Mouse (Mus musculus): ENCODE data around the gene Crybg2. TPM values are rescaled to one million over a fixed set of nuclear protein-coding genes. Genes with fewer than 3 reads are reported as not detected.

The Crybg2 gene
- polyA plus RNA-seq, 1 experiment from 2014 or later: 3.7 TPM

- DNase-seq (ENCODE audit: low spot score): peak; percentile 57
- Histone ChIP-seq H3K27me3 (ENCODE audit: control insufficient read depth, insufficient read depth, low read length) (no peaks in the 10 kb centered on the region), H3K9me3 (ENCODE audit: control insufficient read depth, low read length) (no peaks in the 10 kb centered on the region), H3K4me2 (ENCODE audit: low read depth, severe bottlenecking) (peak within 1 kb of the TSS; percentile 76), H3K4me3 (ENCODE audit: low read depth, low read length) (peak within 1 kb of the TSS; percentile 30), H3K9ac (ENCODE audit: low read length) (peak within 1 kb of the TSS; percentile 45; the same call in 1 of the 2 replicates), H3K36me3 (ENCODE audit: control insufficient read depth, insufficient read depth, low read length) (no peaks in the 10 kb centered on the region), H3K27ac (replicated peaks; ENCODE audit: low read depth, low read length) (peak within 1 kb of the TSS; percentile 91), H3K4me1 (ENCODE audit: control insufficient read depth, insufficient read depth, low read length) (peaks cover 43% of the 10 kb centered on the region)
- no peak for ATAC-seq (ENCODE audit: insufficient number of reproducible peaks, low FRiP score, low TSS enrichment, low read depth)
- 0% methylated on average over 9 of the region's 9 CpGs for WGBS
These were observed 41.9 kb upstream of the Crybg2 start, which contains the start of gene Lin28a for GRCm38 (mm10) chr4:134018779-134019145. TSS of gene Lin28a (minus strand) at chr4:134018841.

- no peak overlapping the region for H3K9ac ChIP-seq (ENCODE audit: low read length)
- DNase-seq (ENCODE audit: low spot score) (peak; percentile 57), ATAC-seq (ENCODE audit: insufficient number of reproducible peaks, low FRiP score, low TSS enrichment, low read depth) (no peak)
- peak overlapping the region; percentile 30; the same call in 1 of the 2 replicates for H3K4me3 ChIP-seq (ENCODE audit: low read depth, low read length)
- peak overlapping the region; percentile 76; the same call in 1 of the 2 replicates for H3K4me2 ChIP-seq (ENCODE audit: low read depth, severe bottlenecking)
- no peak overlapping the region for H3K27ac ChIP-seq (replicated peaks; ENCODE audit: low read depth, low read length)
- H3K9me3 ChIP-seq (ENCODE audit: control insufficient read depth, low read length): no peaks in the 10 kb centered on the region
- H3K4me1 ChIP-seq (ENCODE audit: control insufficient read depth, insufficient read depth, low read length): peaks cover 43% of the 10 kb centered on the region
- WGBS: 2% methylated on average over 9 of the region's 10 CpGs
- no peaks in the 10 kb centered on the region for H3K36me3 ChIP-seq (ENCODE audit: control insufficient read depth, insufficient read depth, low read length)
- no peaks in the 10 kb centered on the region for H3K27me3 ChIP-seq (ENCODE audit: control insufficient read depth, insufficient read depth, low read length)
These were observed 41.4 kb upstream of the Crybg2 start for GRCm38 (mm10) chr4:134019210-134019609.

GRCm38 (mm10) chr4:134019641-134020351, 40.8 kb upstream of the Crybg2 start:
- DNase-seq (ENCODE audit: low spot score) (peak; percentile 31), ATAC-seq (ENCODE audit: insufficient number of reproducible peaks, low FRiP score, low TSS enrichment, low read depth) (no peak)
- WGBS: 2% methylated on average over 16 of the region's 16 CpGs
- H3K27me3 ChIP-seq (ENCODE audit: control insufficient read depth, insufficient read depth, low read length): no peaks in the 10 kb centered on the region
- no peak overlapping the region for H3K4me3 ChIP-seq (ENCODE audit: low read depth, low read length)
- no peak overlapping the region for H3K9ac ChIP-seq (ENCODE audit: low read length)
- H3K27ac ChIP-seq (replicated peaks; ENCODE audit: low read depth, low read length): no peak overlapping the region
- H3K9me3 ChIP-seq (ENCODE audit: control insufficient read depth, low read length): no peaks in the 10 kb centered on the region
- peaks cover 43% of the 10 kb centered on the region for H3K4me1 ChIP-seq (ENCODE audit: control insufficient read depth, insufficient read depth, low read length)
- H3K36me3 ChIP-seq (ENCODE audit: control insufficient read depth, insufficient read depth, low read length): no peaks in the 10 kb centered on the region
- H3K4me2 ChIP-seq (ENCODE audit: low read depth, severe bottlenecking): peak overlapping the region; percentile 18; the same call in 1 of the 2 replicates

GRCm38 (mm10) chr4:134020621-134021020, 40.0 kb upstream of the Crybg2 start:
- H3K36me3 ChIP-seq (ENCODE audit: control insufficient read depth, insufficient read depth, low read length): no peaks in the 10 kb centered on the region
- no peak overlapping the region for H3K9ac ChIP-seq (ENCODE audit: low read length)
- no peak overlapping the region for H3K4me3 ChIP-seq (ENCODE audit: low read depth, low read length)
- H3K4me2 ChIP-seq (ENCODE audit: low read depth, severe bottlenecking): no peak overlapping the region
- 4% methylated on average over 11 of the region's 11 CpGs for WGBS
- DNase-seq (ENCODE audit: low spot score) (peak; percentile 93), ATAC-seq (ENCODE audit: insufficient number of reproducible peaks, low FRiP score, low TSS enrichment, low read depth) (no peak)
- H3K27me3 ChIP-seq (ENCODE audit: control insufficient read depth, insufficient read depth, low read length): no peaks in the 10 kb centered on the region
- H3K9me3 ChIP-seq (ENCODE audit: control insufficient read depth, low read length): no peaks in the 10 kb centered on the region
- no peak overlapping the region for H3K27ac ChIP-seq (replicated peaks; ENCODE audit: low read depth, low read length)
- H3K4me1 ChIP-seq (ENCODE audit: control insufficient read depth, insufficient read depth, low read length): peaks cover 41% of the 10 kb centered on the region

GRCm38 (mm10) chr4:134025802-134026201, 34.8 kb upstream of the Crybg2 start:
- Histone ChIP-seq H3K4me1 (ENCODE audit: control insufficient read depth, insufficient read depth, low read length) (no peaks in the 10 kb centered on the region), H3K36me3 (ENCODE audit: control insufficient read depth, insufficient read depth, low read length) (no peaks in the 10 kb centered on the region), H3K4me3 (ENCODE audit: low read depth, low read length) (no peak overlapping the region), H3K9ac (ENCODE audit: low read length) (no peak overlapping the region), H3K4me2 (ENCODE audit: low read depth, severe bottlenecking) (no peak overlapping the region), H3K9me3 (ENCODE audit: control insufficient read depth, low read length) (no peaks in the 10 kb centered on the region), H3K27me3 (ENCODE audit: control insufficient read depth, insufficient read depth, low read length) (no peaks in the 10 kb centered on the region), H3K27ac (replicated peaks; ENCODE audit: low read depth, low read length) (no peak overlapping the region)
- DNase-seq (ENCODE audit: low spot score) (no peak), ATAC-seq (ENCODE audit: insufficient number of reproducible peaks, low FRiP score, low TSS enrichment, low read depth) (no peak)
- WGBS: 56% methylated on average over 9 of the region's 9 CpGs

- no peak overlapping the region for H3K9ac ChIP-seq (ENCODE audit: low read length)
- WGBS: 6% methylated on average over 16 of the region's 16 CpGs
- DNase-seq (ENCODE audit: low spot score) (peak; percentile 93), ATAC-seq (ENCODE audit: insufficient number of reproducible peaks, low FRiP score, low TSS enrichment, low read depth) (no peak)
- H3K9me3 ChIP-seq (ENCODE audit: control insufficient read depth, low read length): no peaks in the 10 kb centered on the region
- H3K36me3 ChIP-seq (ENCODE audit: control insufficient read depth, insufficient read depth, low read length): no peaks in the 10 kb centered on the region
- H3K4me2 ChIP-seq (ENCODE audit: low read depth, severe bottlenecking): no peak overlapping the region
- no peak overlapping the region for H3K4me3 ChIP-seq (ENCODE audit: low read depth, low read length)
- no peak overlapping the region for H3K27ac ChIP-seq (replicated peaks; ENCODE audit: low read depth, low read length)
- no peaks in the 10 kb centered on the region for H3K4me1 ChIP-seq (ENCODE audit: control insufficient read depth, insufficient read depth, low read length)
- H3K27me3 ChIP-seq (ENCODE audit: control insufficient read depth, insufficient read depth, low read length): no peaks in the 10 kb centered on the region
These were observed 24.7 kb upstream of the Crybg2 start for GRCm38 (mm10) chr4:134035953-134036352.

GRCm38 (mm10) chr4:134041317-134042123, 19.1 kb upstream of the Crybg2 start:
- Histone ChIP-seq H3K9ac (ENCODE audit: low read length) (no peak overlapping the region), H3K9me3 (ENCODE audit: control insufficient read depth, low read length) (no peaks in the 10 kb centered on the region), H3K4me1 (ENCODE audit: control insufficient read depth, insufficient read depth, low read length) (peaks cover 6% of the 10 kb centered on the region; the same call in 1 of the 2 replicates), H3K4me2 (ENCODE audit: low read depth, severe bottlenecking) (no peak overlapping the region), H3K27me3 (ENCODE audit: control insufficient read depth, insufficient read depth, low read length) (no peaks in the 10 kb centered on the region), H3K4me3 (ENCODE audit: low read depth, low read length) (no peak overlapping the region), H3K27ac (replicated peaks; ENCODE audit: low read depth, low read length) (no peak overlapping the region), H3K36me3 (ENCODE audit: control insufficient read depth, insufficient read depth, low read length) (no peaks in the 10 kb centered on the region)
- DNase-seq (ENCODE audit: low spot score) (peak; percentile 60), ATAC-seq (ENCODE audit: insufficient number of reproducible peaks, low FRiP score, low TSS enrichment, low read depth) (0 out of 2 replicates have a peak, but pooled peaks have one; percentile 39)
- whole genome bisulfite sequencing: 48% methylated on average over 9 of the region's 9 CpGs

- ATAC-seq (ENCODE audit: insufficient number of reproducible peaks, low FRiP score, low TSS enrichment, low read depth): no peak
These were observed 17.6 kb upstream of the Crybg2 start for GRCm38 (mm10) chr4:134043041-134043440.

More at GRCm38 (mm10) chr4:134043041-134043440, 17.6 kb upstream of the Crybg2 start:
- no peak overlapping the region for H3K27ac ChIP-seq (replicated peaks; ENCODE audit: low read depth, low read length)
- peaks cover 6% of the 10 kb centered on the region; the same call in 1 of the 2 replicates for H3K4me1 ChIP-seq (ENCODE audit: control insufficient read depth, insufficient read depth, low read length)
- H3K27me3 ChIP-seq (ENCODE audit: control insufficient read depth, insufficient read depth, low read length): no peaks in the 10 kb centered on the region
- H3K4me3 ChIP-seq (ENCODE audit: low read depth, low read length): no peak overlapping the region
- no peaks in the 10 kb centered on the region for H3K9me3 ChIP-seq (ENCODE audit: control insufficient read depth, low read length)
- H3K9ac ChIP-seq (ENCODE audit: low read length): no peak overlapping the region
- H3K4me2 ChIP-seq (ENCODE audit: low read depth, severe bottlenecking): no peak overlapping the region
- 48% methylated on average over 2 of the region's 2 CpGs for WGBS
- no peak for DNase-seq (ENCODE audit: low spot score)
- no peaks in the 10 kb centered on the region for H3K36me3 ChIP-seq (ENCODE audit: control insufficient read depth, insufficient read depth, low read length)
